Mouse (Mus musculus): ENCODE results near the gene Armt1. TPM values are rescaled to one million over a fixed set of nuclear protein-coding genes. Genes with fewer than 3 reads are reported as not detected.

Armt1 gene
- total RNA-seq, 2 experiments from 2014 or later = 16.2 to 18.5 TPM

Other genes starting within 250 kb of the Armt1 start
- gene Akap12, start 166.1 kb upstream of the Armt1 start, total RNA-seq (2021) = 10 to 100 TPM; 17.4 to 17.7 TPM
- 10 to 100 TPM in 1 of 2 experiments, 1 to 10 TPM in 1; 8.8 to 10.0 TPM for gene Zbtb2, start 44.4 kb upstream of the Armt1 start, total RNA-seq (2021)
- 10 to 100 TPM; 31.1 to 40.9 TPM for gene Rmnd1, start 79 bp upstream of the Armt1 start, total RNA-seq (2021)
- gene Ccdc170, start 50.0 kb downstream of the Armt1 start, total RNA-seq (2021) = under 1 TPM; 0.13 to 0.21 TPM
- gene Esr1, start 179.1 kb downstream of the Armt1 start, total RNA-seq (2021) = 1 to 10 TPM; 2.7 to 2.9 TPM